Mouse (Mus musculus) layer of hippocampus, adult 2 months (tissue): Measurements from ENCODE around the gene Gm732. TPM values are rescaled to one million over a fixed set of nuclear protein-coding genes. Genes with fewer than 3 reads are reported as not detected.

ENCODE experiments used
- DNase-seq, 2 experiments: peaks; one replicate each; pipeline ENCODE4 v3.0.0; 2022; ENCODE audit warnings: low spot score in 2 of 2
- H3K27ac ChIP-seq: fragments of 200-600 bp; 2 replicates; pipeline ENCODE4 v1.8.1; 2022
- H3K4me3 ChIP-seq: fragments of 200-600 bp; 2 replicates; pipeline ENCODE4 v1.8.1; 2022; ENCODE audit warnings: mild to moderate bottlenecking
- CTCF ChIP-seq: fragments of 200-600 bp; conservative IDR thresholded peaks from 2 replicates; pipeline ENCODE4 v1.8.1; 2022; ENCODE audit warnings: antibody characterized with exemption, mild to moderate bottlenecking, moderate library complexity
- long read RNA-seq, 2 experiments: library from polyadenylated mRNA; stranded (forward); transcript quantifications; one replicate each; pipeline ENCODE4 v2.0.0; 2021; ENCODE audit warnings: borderline mapping rate in 2 of 2
- total RNA-seq, 2 experiments: library from RNA; stranded (reverse); gene quantifications; 2 replicates each; pipeline ENCODE4 v1.2.3; 2021

Gm732 gene
- not detected for total RNA-seq
- long read RNA-seq, experiment 1: 0 reads
- long read RNA-seq, experiment 2: 0 reads

DNA sequence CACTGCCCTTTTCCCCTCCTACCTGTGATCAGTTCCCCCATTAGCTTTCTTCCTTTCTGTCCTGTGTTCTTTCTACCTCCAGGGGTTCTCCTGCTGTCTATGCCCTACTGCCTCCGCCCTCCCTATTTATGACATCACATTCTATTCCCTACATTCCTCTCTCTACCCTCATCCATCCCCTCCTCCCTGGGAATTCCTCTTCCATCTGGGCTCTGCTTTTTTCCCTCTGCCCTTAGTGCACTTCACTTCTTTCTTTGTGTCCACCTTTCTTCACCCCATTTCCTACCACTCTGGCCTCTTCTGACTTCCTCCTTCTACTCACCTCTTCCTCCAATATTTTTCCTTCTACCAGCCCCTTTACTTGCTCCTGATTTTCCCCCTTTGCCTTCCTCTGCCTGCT is at the start of gene Gm732:
TSS of gene Gm732 (minus strand) at position 101 of the 400 bp plus-strand sequence.
- Histone ChIP-seq H3K4me3 (no peak within 1 kb of the TSS), H3K27ac (no peak within 1 kb of the TSS)
- no peak for TF ChIP-seq CTCF
- no peak for DNase-seq

Other genes with a start within 250 kb of the Gm732 start
- gene Tent5d, start 155.9 kb downstream of the Gm732 start, total RNA-seq: not detected
- 10 to 100 TPM; 27.2 to 33.6 TPM for gene 2610002M06Rik, start 132.1 kb downstream of the Gm732 start, total RNA-seq